Mouse (Mus musculus): ENCODE results near the gene Snrnp200.
"Not testable (repeated sequence)": the region's sequence is repeated elsewhere in the genome, so short reads cannot be mapped to it uniquely, and the experiment has no call there.

The Snrnp200 gene

GRCm38 (mm10) chr2:127252787-127253186, 44.6 kb downstream of the Snrnp200 start:
- in situ Hi-C loops (cut with MboI, MseI): no loop called here

DNA sequence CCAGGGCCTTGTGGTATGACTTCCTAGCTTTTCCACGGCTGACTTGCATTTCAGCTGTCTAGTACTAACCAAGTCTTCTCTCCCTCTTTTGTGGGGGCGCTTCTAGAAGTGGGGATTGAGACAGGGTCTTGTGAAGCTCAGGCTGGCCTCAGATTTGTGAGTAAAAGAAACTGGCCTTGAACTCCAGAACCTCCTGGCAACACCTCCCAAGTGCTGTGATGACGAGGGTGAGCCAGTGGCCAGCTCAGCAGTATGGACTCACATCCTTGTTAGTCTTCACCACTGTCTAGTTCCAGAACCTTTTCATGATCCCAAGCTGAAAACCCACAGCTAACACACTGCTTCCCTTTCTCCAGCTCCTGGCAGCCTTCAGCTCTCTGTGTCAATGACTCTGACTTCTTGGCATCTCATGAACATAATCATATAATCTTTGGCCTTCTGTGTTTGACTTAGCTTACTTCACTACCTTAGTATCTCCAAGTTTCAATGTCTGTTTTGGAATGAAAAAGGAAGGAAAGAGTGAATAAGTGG, 46.5 kb downstream of the Snrnp200 start:
- in situ Hi-C loops (cut with MboI, MseI): no loop called here

GRCm38 (mm10) chr2:127255294-127255693, 47.1 kb downstream of the Snrnp200 start:
- in situ Hi-C loops (cut with MboI, MseI): no loop called here

DNA sequence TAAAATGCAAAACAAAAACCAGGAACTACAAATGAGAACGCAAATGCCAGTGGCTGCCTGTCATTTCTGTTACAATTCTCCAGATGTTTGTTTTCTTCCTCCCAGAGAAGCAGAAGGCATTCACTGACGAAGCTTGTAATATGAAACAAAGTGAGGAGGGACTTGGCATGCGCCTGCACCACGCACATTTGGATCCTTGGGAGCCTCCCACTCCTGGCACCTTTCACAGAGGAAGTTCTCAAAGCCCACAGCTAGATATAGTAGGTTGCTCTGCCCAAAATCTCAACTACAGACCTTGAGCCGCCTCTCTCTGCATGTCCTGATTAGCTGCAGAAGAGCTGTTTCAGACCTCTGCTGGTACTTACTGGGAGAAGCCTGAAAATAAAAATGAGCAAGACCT, 51.2 kb downstream of the Snrnp200 start:
- in situ Hi-C loops (cut with MboI, MseI): no loop called here

DNA sequence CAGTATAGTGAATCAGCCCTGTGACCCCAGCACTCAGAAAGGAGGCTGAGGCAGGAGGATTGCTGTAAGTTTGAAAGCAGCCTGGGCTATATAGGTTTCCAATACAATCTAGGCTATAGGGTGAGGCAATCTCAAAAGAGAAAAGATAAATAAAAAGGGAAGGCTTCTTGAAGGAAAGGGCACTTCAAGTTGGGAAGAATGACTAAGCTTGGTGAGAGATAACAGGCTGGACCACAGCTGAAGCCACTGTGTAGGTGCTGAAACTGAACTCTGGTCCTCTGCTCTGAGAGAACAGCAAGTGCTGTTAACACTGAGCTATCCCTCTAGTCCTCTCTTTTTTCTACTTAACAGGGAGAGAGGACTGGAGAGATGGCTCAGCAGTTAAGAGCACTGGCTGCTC, 54.3 kb downstream of the Snrnp200 start:
- in situ Hi-C loops (cut with MboI, MseI): no loop called here

DNA sequence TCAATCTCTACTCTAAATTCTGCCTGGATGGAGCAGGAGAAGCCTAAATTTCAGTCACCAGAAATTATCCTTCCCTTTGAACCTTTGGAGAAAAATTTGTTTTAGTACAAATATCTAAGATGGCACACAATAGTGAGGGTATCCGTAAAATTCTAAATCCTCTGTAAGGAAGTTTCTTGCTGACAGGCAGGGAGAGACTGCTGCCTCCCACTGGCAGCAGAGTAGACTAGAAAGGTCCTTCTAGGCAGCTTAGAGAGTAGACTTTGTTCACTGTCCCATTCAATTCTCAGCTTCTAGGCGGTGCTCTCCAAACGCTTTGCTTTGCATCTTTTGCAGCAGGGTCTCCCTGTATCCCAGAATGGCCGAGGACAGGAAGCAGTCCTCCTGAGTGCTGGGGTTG, 59.7 kb downstream of the Snrnp200 start:
- in situ Hi-C loops (cut with MboI, MseI): no loop called here

DNA sequence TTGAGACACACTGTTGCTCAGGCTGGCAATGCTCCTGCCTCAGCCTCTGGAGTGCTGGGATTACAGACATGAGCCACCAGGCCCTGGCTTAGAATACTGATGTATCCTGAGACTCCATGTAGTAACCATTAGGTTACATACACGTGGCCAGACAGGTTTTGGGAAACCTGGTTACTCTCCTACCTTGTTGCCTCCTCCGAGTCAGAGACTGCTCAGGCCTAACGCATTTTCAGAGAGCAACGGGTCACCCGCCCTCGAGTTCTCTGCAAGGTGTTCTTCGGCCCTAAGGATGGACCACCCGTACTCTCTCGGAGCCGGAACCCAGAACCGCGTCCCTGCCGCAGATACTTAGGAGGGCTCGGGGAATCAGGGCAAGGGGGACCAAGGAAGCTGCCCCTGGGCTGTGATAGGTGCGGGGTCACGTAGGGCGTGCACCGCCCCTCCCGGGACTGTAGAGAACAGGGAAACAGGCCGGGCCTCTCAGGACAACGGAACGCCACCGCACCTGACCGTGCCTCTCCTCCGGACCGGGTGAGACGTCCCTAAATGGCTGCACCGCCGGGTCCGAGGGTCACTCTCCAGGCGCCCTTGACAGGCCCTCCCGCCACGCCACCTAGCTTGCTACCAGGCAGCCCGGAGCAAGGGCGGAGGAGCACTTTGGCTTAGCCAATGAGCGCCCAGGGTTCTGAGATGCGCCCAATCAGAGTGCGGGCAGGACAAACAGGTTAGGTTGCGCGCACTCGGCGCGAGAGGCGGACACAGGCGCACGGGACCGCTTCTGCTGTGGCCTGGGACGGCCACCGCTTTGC, 61.5 kb downstream of the Snrnp200 start, which contains the start of gene Stard7:
Gene Stard7 (plus strand): TSS at position 728 of the 809 bp plus-strand sequence.
- in situ Hi-C loops (cut with MboI, MseI): no loop called here

DNA sequence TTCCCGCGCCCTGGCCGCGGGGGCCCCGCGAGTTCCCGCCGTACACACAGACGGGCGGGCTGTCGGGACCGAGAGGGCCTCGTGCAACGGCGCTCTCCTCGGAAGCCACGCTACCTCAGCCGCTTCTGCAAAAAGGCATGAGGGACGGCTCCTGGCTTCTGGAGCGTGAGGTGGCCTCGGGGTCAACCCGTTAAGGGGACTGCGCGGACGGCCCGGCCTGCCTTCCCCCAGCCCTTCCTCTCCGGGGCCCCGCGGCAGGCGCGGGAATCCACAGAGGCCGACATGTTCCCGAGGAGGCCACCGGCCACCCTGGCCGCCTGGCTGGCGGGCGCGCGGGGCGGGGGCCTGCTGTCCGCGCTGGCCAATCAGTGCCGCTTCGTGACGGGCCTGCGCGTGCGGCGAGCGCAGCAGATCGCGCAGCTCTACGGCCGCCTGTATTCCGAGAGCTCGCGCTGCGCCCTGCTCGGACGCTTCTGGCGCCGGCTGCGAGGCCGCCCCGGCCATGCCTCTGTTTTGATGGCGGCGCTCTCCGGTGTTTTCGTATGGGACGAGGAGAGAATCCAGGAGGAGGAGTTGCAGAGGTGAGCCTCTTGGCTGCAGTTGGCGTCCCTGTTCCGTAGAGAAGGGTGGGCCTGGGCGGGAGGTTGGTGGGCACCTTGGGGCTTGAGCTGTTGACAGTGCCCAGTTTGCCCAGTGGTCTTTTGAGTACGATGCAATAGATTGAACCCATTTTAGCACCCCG, 62.3 kb downstream of the Snrnp200 start:
- in situ Hi-C loops (cut with MboI, MseI): no loop called here

DNA sequence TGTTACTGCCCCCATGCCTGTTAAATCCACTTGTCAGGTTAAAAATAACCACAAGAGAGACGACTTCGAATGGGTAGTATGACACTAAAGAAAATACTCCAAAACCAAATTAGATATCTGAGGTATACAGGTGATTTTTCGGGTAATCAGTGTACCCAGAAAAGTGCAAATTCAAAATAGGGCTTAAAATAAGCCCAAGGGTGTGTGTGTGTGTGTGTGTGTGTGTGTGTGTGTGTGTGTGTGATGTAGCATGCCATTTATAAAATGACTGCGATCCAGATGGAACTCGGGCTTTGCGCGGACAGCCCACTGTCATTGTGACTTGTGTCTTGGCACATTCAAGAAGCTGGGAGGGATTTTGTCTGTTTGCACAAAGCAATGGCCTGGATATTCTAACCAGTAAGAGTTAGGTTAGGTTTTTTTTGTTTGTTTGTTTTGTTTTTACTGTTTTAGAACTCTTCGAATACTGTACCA, 62.9 kb downstream of the Snrnp200 start:
- in situ Hi-C loops (cut with MboI, MseI): no loop called here

DNA sequence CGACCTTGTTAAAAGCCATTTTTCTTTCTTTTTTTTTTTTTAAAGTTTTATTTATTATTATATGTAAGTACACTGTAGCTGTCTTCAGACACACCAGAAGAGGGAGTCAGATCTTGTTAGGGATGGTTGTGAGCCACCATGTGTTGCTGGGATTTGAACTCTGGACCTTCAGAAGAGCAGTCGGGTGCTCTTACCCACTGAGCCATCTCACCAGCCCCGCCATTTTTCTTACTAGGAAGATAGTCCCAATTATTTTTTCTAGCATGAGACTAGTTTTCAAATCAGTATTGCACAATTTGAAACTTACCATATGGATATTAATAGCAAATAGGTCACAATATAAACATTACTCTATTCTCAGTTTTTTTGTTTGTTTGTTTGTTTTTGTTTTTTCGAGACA, 63.9 kb downstream of the Snrnp200 start:
- in situ Hi-C loops (cut with MboI, MseI): not testable (repeated sequence)

DNA sequence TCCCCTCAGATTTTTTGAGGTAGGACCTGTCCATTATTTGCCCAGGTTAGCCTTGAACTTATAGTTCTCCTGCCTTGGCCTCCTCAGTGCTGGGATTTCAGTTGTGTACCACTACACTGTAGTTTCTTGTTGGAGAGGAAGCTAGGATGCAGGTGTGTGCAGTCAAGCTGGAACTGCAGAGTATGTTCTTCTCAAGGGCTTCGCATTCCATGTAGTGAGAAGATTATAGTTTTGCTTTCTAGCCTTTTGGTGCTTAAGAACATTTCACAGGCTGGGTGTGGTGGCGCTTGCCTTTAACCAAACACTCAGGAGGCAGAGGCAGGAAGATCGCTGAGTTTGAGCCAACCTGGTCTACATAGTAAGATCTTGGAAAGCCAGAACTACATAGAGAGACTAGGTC, 64.6 kb downstream of the Snrnp200 start:
- in situ Hi-C loops (cut with MboI, MseI): no loop called here

DNA sequence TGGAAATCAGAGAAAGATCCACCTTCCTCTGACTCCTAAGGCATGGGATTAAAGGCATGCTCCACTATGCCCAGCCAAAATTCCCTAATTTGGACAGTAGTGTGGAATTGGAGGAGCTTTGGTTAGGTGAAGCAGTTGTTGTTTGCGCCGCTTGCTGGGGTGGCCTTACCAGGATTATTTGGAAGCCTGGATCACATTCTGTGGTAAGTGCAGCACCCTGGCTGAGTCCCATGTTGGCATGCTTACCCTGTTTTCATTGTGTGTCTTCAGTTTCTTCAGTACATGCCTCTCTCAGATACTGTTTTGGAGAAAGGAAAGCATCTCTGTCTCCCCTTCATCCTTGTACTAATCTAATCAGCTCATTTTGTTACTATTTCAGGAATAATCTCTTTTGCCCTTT, 66.4 kb downstream of the Snrnp200 start:
- in situ Hi-C loops (cut with MboI, MseI): no loop called here

DNA sequence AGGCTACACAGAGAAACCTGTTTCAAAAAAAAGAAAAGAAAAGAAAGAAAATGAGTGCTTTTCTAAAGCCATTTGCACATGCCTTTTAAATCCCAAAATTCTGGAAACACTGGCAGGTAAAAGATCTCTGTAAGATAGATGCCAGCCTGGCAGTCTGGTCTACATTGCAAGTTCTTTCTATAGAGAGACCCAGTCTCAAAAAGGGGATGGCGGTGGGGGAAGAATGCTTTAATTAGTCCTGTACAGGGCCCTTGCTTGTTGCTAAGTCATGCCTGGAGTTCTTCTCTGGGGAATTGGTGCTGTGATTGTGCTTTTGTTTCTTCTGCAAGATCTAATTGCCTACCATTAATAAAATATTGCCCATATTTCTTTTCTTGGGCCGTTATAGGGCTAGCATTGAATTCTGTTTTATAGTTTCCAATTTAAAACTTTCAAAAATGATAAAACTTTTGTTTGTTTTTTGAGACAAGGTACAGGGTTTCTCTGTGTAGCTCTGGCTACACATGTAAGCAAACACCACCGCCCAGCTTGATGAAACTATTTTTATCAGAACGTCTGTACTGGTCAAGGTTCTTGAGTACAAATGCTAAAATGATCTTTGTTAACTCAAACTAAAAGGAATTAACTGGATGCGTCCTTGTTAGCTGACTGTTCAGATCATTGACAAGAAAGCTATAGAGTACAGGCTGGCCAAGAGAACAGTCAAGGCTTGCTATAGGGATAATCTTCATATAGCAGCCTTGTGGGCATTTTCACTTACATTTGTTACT, 67.5 kb downstream of the Snrnp200 start:
- in situ Hi-C loops (cut with MboI, MseI): loop anchor here (5.0 kb wide), 1 partner anchor 33 kb away; no protein-coding TSS in a partner anchor

- in situ Hi-C loops (cut with MboI, MseI): loop anchor here (5.0 kb wide), 1 partner anchor 36 kb away; no protein-coding TSS in a partner anchor
Measured at GRCm38 (mm10) chr2:127278162-127278561, 70.0 kb downstream of the Snrnp200 start.
